11 mouse cellular contexts compared by ENCODE assay signal in genomic region chr13:41546531-41546930, GRCm38 (mm10).
"Had no signal": no experiment of that assay in that cellular context is flagged by ENCODE, and none has a peak within 500 bp of the region (broad histone marks: within the 10 kb centered on the region; RNA-seq: fewer than 3 reads in every experiment).

No protein-coding gene starts in this region.

- H3K9me3 ChIP-seq: limb, embryonic 15.5 days; liver, embryonic 12.5 days; midbrain, embryonic 12.5 days; neural tube, embryonic 15.5 days had no signal

- H3K9ac ChIP-seq: limb, embryonic 15.5 days; liver, embryonic 12.5 days; midbrain, embryonic 12.5 days; neural tube, embryonic 15.5 days had no signal

- H3K36me3 ChIP-seq: limb, embryonic 15.5 days; liver, embryonic 12.5 days; midbrain, embryonic 12.5 days; neural tube, embryonic 15.5 days had no signal

- H3K27me3 ChIP-seq: limb, embryonic 15.5 days; liver, embryonic 12.5 days; midbrain, embryonic 12.5 days; neural tube, embryonic 15.5 days had no signal

- ATAC-seq: intestine, embryonic 16.5 days; liver, embryonic 12.5 days; midbrain, embryonic 16.5 days had no signal

- H3K4me1 ChIP-seq: limb, embryonic 15.5 days; liver, embryonic 12.5 days; midbrain, embryonic 12.5 days; neural tube, embryonic 15.5 days had no signal

- DNase-seq: kidney, adult 8-10 months; kidney, postnatal 25 days; layer of hippocampus, postnatal 36 days; lung, postnatal 10 days; thymus, postnatal 36 days had no signal

- H3K4me3 ChIP-seq: limb, embryonic 15.5 days; liver, embryonic 12.5 days; midbrain, embryonic 12.5 days; neural tube, embryonic 15.5 days had no signal

- H3K4me2 ChIP-seq: limb, embryonic 15.5 days; liver, embryonic 12.5 days; midbrain, embryonic 12.5 days; neural tube, embryonic 15.5 days had no signal

- H3K27ac ChIP-seq: limb, embryonic 15.5 days; liver, embryonic 12.5 days; midbrain, embryonic 12.5 days; neural tube, embryonic 15.5 days had no signal
